Mouse (Mus musculus): ENCODE results near the gene Otop2. TPM values are rescaled to one million over a fixed set of nuclear protein-coding genes. Genes with fewer than 3 reads are reported as not detected.
A peak's percentile ranks its signal among the peaks of the same experiment; 100 is the strongest.

Gene Otop2
- polyA plus RNA-seq, 1 experiment from 2014 or later: not detected

DNA sequence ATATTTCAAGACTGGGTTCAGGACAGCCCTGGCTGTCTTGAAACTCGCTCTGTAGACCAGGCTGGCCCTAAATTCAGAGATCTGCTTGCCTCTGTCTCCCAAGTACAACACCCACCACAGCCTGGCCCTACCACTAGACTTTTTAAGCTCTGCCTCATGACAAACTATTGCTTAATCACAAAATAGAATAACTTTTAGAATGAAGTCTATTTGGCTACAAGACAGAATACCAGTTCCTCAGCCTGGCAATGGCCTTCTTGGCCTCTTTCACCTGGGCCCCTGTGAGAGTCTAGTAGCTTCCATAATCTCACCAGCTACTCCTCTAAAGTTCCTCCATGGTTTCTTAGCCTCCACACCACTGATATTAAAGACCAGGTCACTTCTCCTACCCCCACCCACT lies 16.6 kb upstream of the Otop2 start:
- Histone ChIP-seq H3K27me3 (ENCODE audit: control insufficient read depth, insufficient read depth, low read length) (no peaks in the 10 kb centered on the region), H3K9ac (ENCODE audit: low read length) (no peak overlapping the region), H3K4me3 (ENCODE audit: low read depth, low read length) (no peak overlapping the region), H3K4me1 (replicated peaks; ENCODE audit: control insufficient read depth, insufficient read depth, low read length) (no peaks in the 10 kb centered on the region; the same call in 1 of the 2 replicates), H3K9me3 (ENCODE audit: control insufficient read depth, low read length) (no peaks in the 10 kb centered on the region), H3K4me2 (ENCODE audit: low read depth, low read length, severe bottlenecking) (no peak overlapping the region), H3K36me3 (ENCODE audit: control insufficient read depth, insufficient read depth, low read length) (no peaks in the 10 kb centered on the region), H3K27ac (ENCODE audit: low read depth, low read length) (no peak overlapping the region)
- 86% methylated on average over 1 of the region's 1 CpGs for WGBS
- no peak for ATAC-seq (replicated peaks; ENCODE audit: low FRiP score)
- no peak for DNase-seq (ENCODE audit: low spot score)

GRCm38 (mm10) chr11:115290919-115291318 lies 16.0 kb upstream of the Otop2 start:
- H3K27me3 ChIP-seq (ENCODE audit: control insufficient read depth, insufficient read depth, low read length): no peaks in the 10 kb centered on the region
- H3K36me3 ChIP-seq (ENCODE audit: control insufficient read depth, insufficient read depth, low read length): no peaks in the 10 kb centered on the region
- 91% methylated on average over 6 of the region's 6 CpGs for WGBS
- H3K27ac ChIP-seq (ENCODE audit: low read depth, low read length): no peak overlapping the region
- H3K4me2 ChIP-seq (ENCODE audit: low read depth, low read length, severe bottlenecking): no peak overlapping the region
- no peak overlapping the region for H3K4me3 ChIP-seq (ENCODE audit: low read depth, low read length)
- H3K4me1 ChIP-seq (replicated peaks; ENCODE audit: control insufficient read depth, insufficient read depth, low read length): no peaks in the 10 kb centered on the region; the same call in 1 of the 2 replicates
- ATAC-seq (replicated peaks; ENCODE audit: low FRiP score): no peak
- H3K9ac ChIP-seq (ENCODE audit: low read length): no peak overlapping the region
- no peaks in the 10 kb centered on the region for H3K9me3 ChIP-seq (ENCODE audit: control insufficient read depth, low read length)
- DNase-seq (ENCODE audit: low spot score): no peak

DNA sequence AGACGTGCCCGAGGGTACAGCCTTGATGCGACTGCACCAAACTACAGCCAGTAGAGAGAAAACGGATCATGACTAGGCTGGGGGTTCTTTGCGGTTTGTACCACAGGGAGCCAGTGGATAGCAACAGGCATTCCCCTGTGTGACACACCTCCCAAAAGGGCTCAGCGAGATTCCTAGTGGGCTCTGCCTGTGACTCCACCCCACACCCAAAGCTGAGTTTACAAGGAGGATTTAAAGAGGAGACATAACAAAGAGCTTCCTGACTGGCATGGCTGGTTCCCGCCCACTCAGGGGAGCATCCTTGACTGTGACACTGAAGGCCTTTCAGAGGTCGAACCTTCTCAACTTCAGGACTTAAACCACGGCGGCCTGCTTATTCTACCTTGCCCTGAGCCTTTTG lies 15.5 kb upstream of the Otop2 start:
- WGBS: 84% methylated on average over 10 of the region's 10 CpGs
- H3K4me3 ChIP-seq (ENCODE audit: low read depth, low read length): no peak overlapping the region
- H3K9me3 ChIP-seq (ENCODE audit: control insufficient read depth, low read length): no peaks in the 10 kb centered on the region
- no peaks in the 10 kb centered on the region for H3K36me3 ChIP-seq (ENCODE audit: control insufficient read depth, insufficient read depth, low read length)
- no peak overlapping the region for H3K4me2 ChIP-seq (ENCODE audit: low read depth, low read length, severe bottlenecking)
- DNase-seq (ENCODE audit: low spot score) (no peak), ATAC-seq (replicated peaks; ENCODE audit: low FRiP score) (no peak)
- H3K9ac ChIP-seq (ENCODE audit: low read length): no peak overlapping the region
- H3K4me1 ChIP-seq (replicated peaks; ENCODE audit: control insufficient read depth, insufficient read depth, low read length): no peaks in the 10 kb centered on the region; the same call in 1 of the 2 replicates
- H3K27me3 ChIP-seq (ENCODE audit: control insufficient read depth, insufficient read depth, low read length): no peaks in the 10 kb centered on the region
- no peak overlapping the region for H3K27ac ChIP-seq (ENCODE audit: low read depth, low read length)

DNA sequence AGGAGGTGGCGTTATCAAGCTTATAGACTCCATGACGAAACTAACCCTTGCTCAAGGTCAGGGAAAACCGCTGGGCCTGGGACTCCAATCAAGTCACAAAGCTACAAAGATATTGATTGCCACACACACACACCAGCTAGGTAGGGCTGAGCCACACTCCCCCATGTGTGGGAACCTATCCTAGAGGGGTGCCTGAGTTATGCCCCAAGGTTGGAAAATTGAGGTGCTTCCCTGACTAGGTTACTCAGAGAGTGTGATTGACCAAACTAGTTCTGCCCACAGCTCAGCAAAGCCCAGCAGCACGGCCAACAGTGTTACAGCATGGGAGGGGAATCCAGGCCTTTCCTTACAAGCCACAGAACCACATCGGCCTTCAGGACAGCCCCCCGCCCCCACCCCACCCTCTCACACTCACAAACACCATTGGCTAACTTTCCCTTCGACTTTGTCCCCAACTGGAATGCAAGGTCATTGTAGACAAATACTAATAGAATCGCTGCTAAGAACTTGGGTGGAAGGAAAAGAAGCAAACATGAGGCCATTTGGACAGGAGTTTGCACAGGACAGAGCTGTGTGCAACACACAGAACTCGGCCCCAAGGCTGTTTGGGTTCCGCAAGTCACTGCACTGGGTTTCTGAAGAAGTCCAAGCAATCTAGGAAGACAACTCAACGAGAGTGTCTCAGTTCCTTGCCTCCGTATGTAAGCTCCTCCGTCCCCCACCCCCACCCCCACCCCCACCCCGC lies 14.2 kb upstream of the Otop2 start:
- H3K9ac ChIP-seq (ENCODE audit: low read length): no peak overlapping the region
- no peak overlapping the region for H3K4me3 ChIP-seq (ENCODE audit: low read depth, low read length)
- DNase-seq (ENCODE audit: low spot score): no peak
- no peaks in the 10 kb centered on the region; the same call in 1 of the 2 replicates for H3K4me1 ChIP-seq (replicated peaks; ENCODE audit: control insufficient read depth, insufficient read depth, low read length)
- no peak overlapping the region for H3K4me2 ChIP-seq (ENCODE audit: low read depth, low read length, severe bottlenecking)
- ATAC-seq (replicated peaks; ENCODE audit: low FRiP score): no peak
- WGBS: 75% methylated on average over 14 of the region's 14 CpGs
- no peaks in the 10 kb centered on the region for H3K36me3 ChIP-seq (ENCODE audit: control insufficient read depth, insufficient read depth, low read length)
- H3K27me3 ChIP-seq (ENCODE audit: control insufficient read depth, insufficient read depth, low read length): no peaks in the 10 kb centered on the region
- no peak overlapping the region for H3K27ac ChIP-seq (ENCODE audit: low read depth, low read length)
- no peaks in the 10 kb centered on the region for H3K9me3 ChIP-seq (ENCODE audit: control insufficient read depth, low read length)

DNA sequence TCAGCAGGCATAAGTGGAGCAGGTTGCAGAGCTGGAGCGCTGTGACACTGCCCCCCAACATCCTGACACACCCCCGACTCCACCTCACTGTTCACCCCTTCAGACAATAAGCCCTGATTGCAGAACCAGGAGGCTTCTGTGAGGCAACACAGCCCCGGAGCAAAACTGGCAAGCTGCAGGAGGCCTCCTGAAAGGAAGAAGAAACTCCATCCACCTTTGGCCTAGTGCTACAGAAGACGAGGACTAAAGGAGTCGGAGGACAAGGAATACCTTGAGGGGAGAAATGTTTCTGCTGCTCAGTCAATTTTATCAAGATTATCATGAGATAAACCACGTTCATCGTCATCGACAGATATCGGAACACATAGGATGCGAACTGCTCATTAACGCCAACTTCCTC lies 11.0 kb upstream of the Otop2 start:
- Histone ChIP-seq H3K27me3 (ENCODE audit: control insufficient read depth, insufficient read depth, low read length) (peaks cover 3% of the 10 kb centered on the region; the same call in 1 of the 2 replicates), H3K36me3 (ENCODE audit: control insufficient read depth, insufficient read depth, low read length) (no peaks in the 10 kb centered on the region), H3K4me2 (ENCODE audit: low read depth, low read length, severe bottlenecking) (no peak overlapping the region), H3K4me3 (ENCODE audit: low read depth, low read length) (no peak overlapping the region), H3K9me3 (ENCODE audit: control insufficient read depth, low read length) (no peaks in the 10 kb centered on the region), H3K4me1 (replicated peaks; ENCODE audit: control insufficient read depth, insufficient read depth, low read length) (no peaks in the 10 kb centered on the region; the same call in 1 of the 2 replicates), H3K27ac (ENCODE audit: low read depth, low read length) (no peak overlapping the region), H3K9ac (ENCODE audit: low read length) (no peak overlapping the region)
- WGBS: 91% methylated on average over 11 of the region's 11 CpGs
- ATAC-seq (replicated peaks; ENCODE audit: low FRiP score) (no peak), DNase-seq (ENCODE audit: low spot score) (no peak)

- Histone ChIP-seq H3K4me3 (ENCODE audit: low read depth, low read length) (peak overlapping the region; percentile 36), H3K9me3 (ENCODE audit: control insufficient read depth, low read length) (no peaks in the 10 kb centered on the region), H3K4me1 (replicated peaks; ENCODE audit: control insufficient read depth, insufficient read depth, low read length) (no peaks in the 10 kb centered on the region; the same call in 1 of the 2 replicates), H3K27ac (ENCODE audit: low read depth, low read length) (no peak overlapping the region), H3K9ac (ENCODE audit: low read length) (peak overlapping the region; percentile 53), H3K36me3 (ENCODE audit: control insufficient read depth, insufficient read depth, low read length) (no peaks in the 10 kb centered on the region), H3K4me2 (ENCODE audit: low read depth, low read length, severe bottlenecking) (peak overlapping the region; percentile 80), H3K27me3 (ENCODE audit: control insufficient read depth, insufficient read depth, low read length) (peaks cover 3% of the 10 kb centered on the region; the same call in 1 of the 2 replicates)
- DNase-seq (ENCODE audit: low spot score): no peak
- ATAC-seq (replicated peaks; ENCODE audit: low FRiP score): no peak
- WGBS: 50% methylated on average over 21 of the region's 21 CpGs
These were observed 10.3 kb upstream of the Otop2 start for GRCm38 (mm10) chr11:115296471-115297210.

- 1% methylated on average over 44 of the region's 44 CpGs for WGBS
- peak; percentile 67 for ATAC-seq (replicated peaks; ENCODE audit: low FRiP score)
- no peaks in the 10 kb centered on the region; the same call in 1 of the 2 replicates for H3K4me1 ChIP-seq (replicated peaks; ENCODE audit: control insufficient read depth, insufficient read depth, low read length)
- H3K9ac ChIP-seq (ENCODE audit: low read length): peak within 1 kb of the TSS; percentile 53
- H3K9me3 ChIP-seq (ENCODE audit: control insufficient read depth, low read length): no peaks in the 10 kb centered on the region
- peak within 1 kb of the TSS; percentile 36 for H3K4me3 ChIP-seq (ENCODE audit: low read depth, low read length)
- no peak within 1 kb of the TSS for H3K27ac ChIP-seq (ENCODE audit: low read depth, low read length)
- H3K36me3 ChIP-seq (ENCODE audit: control insufficient read depth, insufficient read depth, low read length): no peaks in the 10 kb centered on the region
- peaks cover 3% of the 10 kb centered on the region; the same call in 1 of the 2 replicates for H3K27me3 ChIP-seq (ENCODE audit: control insufficient read depth, insufficient read depth, low read length)
- DNase-seq (ENCODE audit: low spot score): peak; percentile 77
- peak within 1 kb of the TSS; percentile 80 for H3K4me2 ChIP-seq (ENCODE audit: low read depth, low read length, severe bottlenecking)
These were observed 9.6 kb upstream of the Otop2 start, which contains the start of gene Fads6 for GRCm38 (mm10) chr11:115297214-115297826. Gene Fads6, minus strand, starts transcription at chr11:115297663.

GRCm38 (mm10) chr11:115298160-115298559 lies 8.8 kb upstream of the Otop2 start:
- H3K9me3 ChIP-seq (ENCODE audit: control insufficient read depth, low read length): no peaks in the 10 kb centered on the region
- H3K4me3 ChIP-seq (ENCODE audit: low read depth, low read length): no peak overlapping the region
- H3K36me3 ChIP-seq (ENCODE audit: control insufficient read depth, insufficient read depth, low read length): no peaks in the 10 kb centered on the region
- no peaks in the 10 kb centered on the region for H3K4me1 ChIP-seq (replicated peaks; ENCODE audit: control insufficient read depth, insufficient read depth, low read length)
- no peak for DNase-seq (ENCODE audit: low spot score)
- ATAC-seq (replicated peaks; ENCODE audit: low FRiP score): no peak
- no peak overlapping the region for H3K27ac ChIP-seq (ENCODE audit: low read depth, low read length)
- no peak overlapping the region for H3K9ac ChIP-seq (ENCODE audit: low read length)
- 65% methylated on average over 8 of the region's 8 CpGs for WGBS
- peaks cover 3% of the 10 kb centered on the region; the same call in 1 of the 2 replicates for H3K27me3 ChIP-seq (ENCODE audit: control insufficient read depth, insufficient read depth, low read length)
- no peak overlapping the region for H3K4me2 ChIP-seq (ENCODE audit: low read depth, low read length, severe bottlenecking)

Data from forebrain, embryonic 11.5 days (tissue).